Mouse (Mus musculus) WW6 (cell line): ENCODE data around the gene Patj.
A peak's percentile ranks its signal among the peaks of the same experiment; 100 is the strongest.

ENCODE experiments used
- DNase-seq: peaks from one replicate; pipeline ENCODE4 v3.0.0-alpha.2; 2013; ENCODE audit warnings: low read depth, low spot score

Gene Patj

GRCm38 (mm10) chr4:98444437-98445139 is 49.0 kb downstream of the Patj start:
- DNase-seq, result peak; percentile 5

DNA sequence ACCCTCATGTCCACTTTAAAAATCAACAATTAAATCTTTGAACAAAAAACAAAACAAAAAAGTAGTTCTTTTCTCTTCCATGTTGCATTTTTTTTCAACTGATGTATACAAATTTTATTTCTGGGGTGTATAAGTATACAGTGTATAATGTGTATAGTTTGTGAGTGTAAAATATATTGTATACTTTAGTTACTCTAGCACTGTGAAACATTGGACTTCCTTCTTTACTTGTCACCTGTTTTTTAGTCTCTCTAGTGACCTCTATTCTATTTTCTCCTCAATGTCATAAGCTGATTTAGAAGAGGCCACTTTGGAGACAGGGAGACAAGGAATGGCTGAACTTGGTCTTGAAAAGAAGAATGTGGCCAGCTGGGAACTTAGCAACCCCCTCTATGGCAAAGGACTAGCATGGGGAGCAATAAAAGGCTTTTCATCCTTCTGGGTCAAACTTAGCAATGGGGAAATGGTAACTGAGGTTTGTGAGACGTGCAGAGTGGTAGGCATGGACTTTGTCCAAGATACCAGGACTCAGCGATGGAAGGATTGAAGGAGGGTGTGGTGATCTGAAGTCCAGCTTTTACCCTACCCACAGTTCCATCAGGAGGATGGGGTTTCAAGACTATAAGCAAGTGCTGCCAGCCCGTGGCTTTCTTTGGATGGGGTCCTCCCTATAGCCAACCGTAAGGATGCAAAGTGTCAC is 54.1 kb downstream of the Patj start:
- no peak for DNase-seq

DNA sequence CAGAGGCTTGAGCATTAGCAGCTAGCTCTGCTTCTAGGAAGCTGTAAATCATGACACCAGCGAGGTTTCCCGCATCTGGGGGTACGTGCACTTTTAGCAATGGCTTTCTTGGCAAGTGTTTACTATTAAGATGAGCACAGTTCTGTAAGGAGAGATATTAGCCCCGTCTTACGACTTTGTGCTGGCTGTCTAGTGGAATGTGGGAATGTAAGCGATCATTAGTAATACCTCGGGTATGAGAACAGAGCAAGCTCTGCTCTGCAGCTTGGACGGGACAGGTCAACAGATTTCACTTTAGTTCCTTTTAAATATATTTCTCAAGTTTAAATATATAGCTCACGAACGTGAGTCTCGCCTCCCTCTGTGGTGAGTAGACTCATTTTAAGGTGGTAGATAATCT is 54.7 kb downstream of the Patj start:
- DNase-seq, result no peak

GRCm38 (mm10) chr4:98450829-98451228 is 55.2 kb downstream of the Patj start:
- DNase-seq, result no peak

DNA sequence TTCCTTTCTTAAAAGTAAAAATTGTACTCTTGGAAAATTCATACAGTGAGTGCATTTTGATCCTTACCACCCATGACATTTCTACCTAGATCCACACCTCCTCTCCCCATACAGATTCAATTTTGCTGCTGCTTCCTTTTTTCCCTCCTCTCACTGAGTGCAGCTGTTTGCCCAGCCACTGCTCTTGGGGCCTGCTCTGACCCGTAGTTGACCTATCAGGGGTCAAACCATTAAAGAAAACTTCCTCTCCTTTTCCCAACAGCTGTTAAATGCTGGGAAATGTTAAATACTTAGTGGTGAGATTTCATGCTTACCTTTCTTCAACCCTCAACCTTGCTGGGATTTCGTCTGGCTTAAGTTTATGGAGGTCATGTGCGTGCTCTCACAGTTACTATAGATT is 55.7 kb downstream of the Patj start:
- DNase-seq, result no peak

- DNase-seq, result no peak
These were observed 57.1 kb downstream of the Patj start for GRCm38 (mm10) chr4:98452725-98453124.

DNA sequence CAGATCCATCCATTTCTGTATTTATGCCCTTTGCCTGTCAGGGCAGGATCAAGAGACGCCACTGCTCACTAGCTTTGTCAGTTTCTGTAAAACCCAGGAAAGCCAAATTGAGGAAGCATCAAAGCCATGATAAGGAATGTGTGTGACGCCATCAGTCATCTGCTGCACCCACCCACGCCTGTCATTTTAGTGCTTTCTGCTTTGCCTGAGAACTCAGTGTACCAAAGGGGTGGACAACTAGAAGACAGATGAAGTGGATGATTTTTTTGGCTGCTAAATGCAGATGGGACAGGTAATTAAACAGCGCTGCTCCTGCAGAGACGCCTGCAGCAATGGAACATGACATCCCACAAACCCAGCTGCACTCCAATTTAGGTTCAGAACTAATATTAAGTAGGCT is 57.6 kb downstream of the Patj start:
- no peak for DNase-seq

DNA sequence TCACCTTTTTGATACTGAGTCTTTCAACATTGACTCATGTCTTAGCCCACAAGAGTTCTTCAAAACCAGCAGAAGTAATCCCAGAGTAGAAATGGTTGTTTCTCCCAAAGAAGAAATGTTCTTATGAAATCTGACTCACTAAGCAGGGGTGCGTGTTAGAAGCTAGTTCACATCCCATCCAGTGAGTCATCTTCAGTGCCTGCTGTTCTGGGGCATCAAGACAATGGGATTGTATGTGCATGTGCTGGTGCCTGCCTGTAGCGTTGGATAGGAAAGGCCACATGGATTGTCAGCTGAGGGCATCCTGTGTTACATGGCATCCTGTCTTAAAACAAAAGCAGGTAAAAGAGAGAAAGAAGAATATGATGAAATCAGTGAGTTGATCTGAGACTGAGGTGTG is 59.8 kb downstream of the Patj start:
- no peak for DNase-seq

DNA sequence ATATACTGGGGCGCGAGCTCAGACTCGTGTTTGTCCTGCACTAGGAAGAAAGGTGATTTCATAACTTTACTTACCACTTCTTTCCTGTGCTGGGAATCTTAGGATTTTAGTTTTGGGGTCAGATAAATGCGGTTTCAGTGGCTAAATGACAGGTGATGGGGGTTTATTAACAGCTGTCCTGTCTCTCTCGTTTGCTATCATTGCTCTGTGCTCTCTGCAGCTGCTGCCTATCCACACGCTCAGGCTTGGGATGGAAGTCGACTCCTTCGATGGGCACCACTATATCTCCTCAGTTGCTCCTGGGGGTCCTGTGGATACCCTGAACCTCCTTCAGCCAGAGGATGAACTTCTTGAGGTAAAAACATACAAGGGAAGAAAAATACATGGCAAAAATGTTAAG is 60.3 kb downstream of the Patj start:
- no peak for DNase-seq

DNA sequence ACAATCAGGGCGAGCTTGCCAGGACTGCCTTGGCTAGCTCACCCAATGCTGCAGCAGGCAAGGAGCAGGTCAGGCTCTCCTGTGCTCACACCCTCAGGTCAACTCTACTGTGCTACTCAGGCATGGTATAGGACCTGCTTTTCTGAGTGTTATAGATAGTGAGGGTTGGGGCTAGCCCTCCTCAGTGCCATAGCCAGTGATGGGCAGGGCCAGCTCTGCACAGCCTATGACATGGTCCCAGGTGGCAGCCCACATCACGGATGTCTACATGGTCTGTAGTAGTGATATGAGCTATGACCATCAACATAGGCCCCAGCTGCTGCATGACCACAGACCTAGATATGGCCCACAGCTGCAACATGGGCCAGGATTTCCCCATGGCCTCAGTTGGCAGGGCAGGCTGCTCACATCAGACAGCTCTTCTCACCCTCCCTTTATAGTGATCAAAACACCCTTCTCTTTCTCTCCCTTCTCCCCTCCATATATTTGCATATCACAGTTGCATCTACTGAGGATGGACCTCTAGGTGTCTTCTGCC is 66.3 kb downstream of the Patj start:
- DNase-seq, result no peak

GRCm38 (mm10) chr4:98465476-98465875 is 69.9 kb downstream of the Patj start:
- DNase-seq, result no peak

DNA sequence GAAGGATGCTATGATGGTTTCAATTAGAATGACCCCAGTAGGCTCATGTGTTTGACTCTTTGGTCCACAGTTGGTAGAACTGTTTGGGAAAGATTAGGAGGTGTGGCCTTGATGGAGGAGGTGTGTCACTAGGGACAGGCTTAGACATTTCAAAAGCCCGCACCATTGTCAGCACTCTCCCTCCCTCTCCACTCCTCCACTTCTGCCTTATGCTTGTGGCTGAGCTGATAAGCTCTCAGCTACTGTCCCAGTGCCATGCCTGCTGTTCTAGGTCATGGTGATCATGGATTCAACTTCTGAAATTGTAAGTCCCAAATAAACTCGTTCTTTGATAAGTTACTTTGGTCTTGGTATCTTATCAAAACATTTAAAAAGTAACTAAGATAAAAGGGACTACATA is 70.3 kb downstream of the Patj start:
- DNase-seq, result no peak

DNA sequence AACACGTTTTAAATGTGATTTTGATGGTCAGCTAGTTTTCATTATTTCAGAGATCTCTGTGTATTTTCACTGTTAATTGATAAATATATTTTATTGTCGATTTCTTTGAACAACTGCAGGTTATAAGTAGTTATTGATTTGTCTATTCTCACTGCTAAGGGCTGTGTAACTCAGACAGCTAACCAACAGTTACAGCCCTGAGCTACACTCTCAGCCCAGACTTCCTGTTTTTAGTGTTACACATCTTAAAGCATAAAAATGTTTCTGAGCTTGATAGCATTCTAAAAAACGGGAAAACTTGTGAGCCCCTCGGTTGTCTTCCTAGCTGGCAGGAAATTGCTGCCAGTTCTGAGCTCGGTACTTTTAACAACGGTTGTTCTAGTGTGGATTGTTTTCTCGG is 75.8 kb downstream of the Patj start:
- DNase-seq, result no peak

DNA sequence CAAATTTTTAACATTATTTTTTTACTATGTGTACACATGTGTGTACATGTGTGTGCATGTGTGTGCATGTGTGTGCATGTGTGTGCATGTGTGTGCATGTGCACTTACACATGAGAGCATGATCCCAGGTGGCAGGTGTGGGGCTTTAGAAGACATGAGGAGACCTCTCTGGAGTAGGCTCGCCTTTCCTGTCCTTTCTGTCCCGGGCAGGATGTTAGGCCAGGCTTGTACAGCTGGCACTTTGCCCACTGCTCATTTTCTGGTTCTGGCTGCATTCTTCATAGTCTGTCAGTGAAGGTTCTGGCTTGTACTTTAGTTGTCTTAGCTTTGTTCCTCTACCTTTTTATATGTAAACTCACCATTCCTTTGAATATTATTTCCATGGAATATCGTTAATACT is 77.9 kb downstream of the Patj start:
- no peak for DNase-seq

DNA sequence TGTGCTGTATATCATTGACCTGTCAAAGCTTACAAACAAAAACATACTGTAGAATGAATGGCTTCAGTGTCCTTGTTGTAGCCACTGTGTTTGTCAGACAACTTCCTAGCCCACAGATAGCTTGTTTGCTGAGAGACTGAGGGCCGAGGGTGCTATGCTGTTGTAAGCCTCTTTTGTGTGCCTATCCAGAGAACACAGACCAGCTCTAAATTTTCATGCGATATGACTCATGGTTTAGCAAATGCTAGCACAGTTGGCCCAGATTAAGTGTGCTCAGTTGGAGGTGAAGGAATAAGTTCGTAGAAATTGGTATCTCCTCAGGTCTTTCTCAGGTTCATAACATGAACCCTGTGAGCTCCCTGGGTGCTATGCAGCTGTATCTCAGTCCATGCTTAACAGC is 82.4 kb downstream of the Patj start:
- no peak for DNase-seq

GRCm38 (mm10) chr4:98486475-98486874 is 90.9 kb downstream of the Patj start:
- DNase-seq, result no peak

GRCm38 (mm10) chr4:98486901-98487300 is 91.3 kb downstream of the Patj start:
- no peak for DNase-seq

- no peak for DNase-seq
These were observed 93.8 kb downstream of the Patj start for GRCm38 (mm10) chr4:98489386-98489785.

- DNase-seq, result no peak
These were observed 102.8 kb downstream of the Patj start for GRCm38 (mm10) chr4:98498341-98498740.

GRCm38 (mm10) chr4:98500182-98500581 is 104.6 kb downstream of the Patj start:
- DNase-seq, result peak; percentile 14

DNA sequence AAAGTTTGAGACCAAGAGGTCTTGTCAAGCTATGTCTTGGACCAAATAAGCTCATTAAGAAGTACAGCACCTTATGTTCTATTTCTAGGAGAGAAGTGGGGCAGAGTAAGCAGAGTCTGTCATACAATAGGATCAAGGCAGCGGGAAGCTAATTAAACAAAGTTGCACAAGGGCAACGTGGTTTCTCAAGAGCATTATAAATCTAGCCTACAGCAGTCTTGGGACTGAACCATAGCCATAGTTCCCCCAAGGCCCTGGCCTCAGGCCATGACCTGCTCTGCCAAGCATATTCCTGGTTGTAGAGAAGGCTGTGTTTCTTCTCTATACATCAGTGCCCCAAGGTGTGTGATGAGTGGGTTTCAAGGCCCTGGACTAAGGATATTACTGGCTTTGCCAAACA is 105.3 kb downstream of the Patj start:
- no peak for DNase-seq

DNA sequence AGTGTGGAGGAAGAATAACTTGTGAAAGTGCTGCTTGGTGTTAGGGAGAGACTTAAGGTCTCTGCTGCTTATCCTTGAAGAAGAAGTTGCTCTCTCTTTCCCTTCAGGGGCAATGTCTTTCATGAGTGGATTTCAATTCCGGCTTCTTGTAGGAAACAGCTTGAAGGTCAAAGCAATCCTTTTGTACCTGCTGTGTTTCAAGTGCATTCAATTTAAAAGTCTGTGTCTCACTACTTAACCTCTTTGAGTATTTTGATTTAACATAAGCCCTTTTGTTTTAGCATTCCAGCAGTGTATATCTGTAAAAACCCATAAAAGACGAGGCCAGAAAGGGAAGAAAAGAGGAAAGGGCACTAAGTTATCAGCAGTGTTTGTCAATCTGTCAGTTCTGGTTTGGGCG is 109.2 kb downstream of the Patj start:
- DNase-seq, result no peak
